Mouse (Mus musculus): ENCODE measurements around the gene Mpdz.

Gene Mpdz

GRCm38 (mm10) chr4:81442078-81442981 lies at the start of gene Mpdz:
Gene Mpdz (minus strand): TSS chr4:81442815.
- DNase-seq (ENCODE audit: low read depth, low spot score), result peak; percentile 55

- DNase-seq (ENCODE audit: low read depth, low spot score), result no peak
Measured at GRCm38 (mm10) chr4:81490556-81490955, 47.9 kb upstream of the Mpdz start.

GRCm38 (mm10) chr4:81484603-81485002 lies 42.0 kb upstream of the Mpdz start:
- DNase-seq (ENCODE audit: low read depth, low spot score), result no peak

GRCm38 (mm10) chr4:81483887-81484602 lies 41.4 kb upstream of the Mpdz start:
- no peak for DNase-seq (ENCODE audit: low read depth, low spot score)

- DNase-seq (ENCODE audit: low read depth, low spot score), result no peak
Measured at GRCm38 (mm10) chr4:81483159-81483558, 40.5 kb upstream of the Mpdz start.

GRCm38 (mm10) chr4:81466821-81467220 lies 24.2 kb upstream of the Mpdz start:
- no peak for DNase-seq (ENCODE audit: low read depth, low spot score)

GRCm38 (mm10) chr4:81465172-81465571 lies 22.6 kb upstream of the Mpdz start:
- no peak for DNase-seq (ENCODE audit: low read depth, low spot score)

GRCm38 (mm10) chr4:81462253-81462652 lies 19.6 kb upstream of the Mpdz start:
- no peak for DNase-seq (ENCODE audit: low read depth, low spot score)

GRCm38 (mm10) chr4:81458921-81459320 lies 16.3 kb upstream of the Mpdz start:
- DNase-seq (ENCODE audit: low read depth, low spot score), result no peak

- no peak for DNase-seq (ENCODE audit: low read depth, low spot score)
Measured at GRCm38 (mm10) chr4:81453806-81454205, 11.2 kb upstream of the Mpdz start.

- DNase-seq (ENCODE audit: low read depth, low spot score), result no peak
Measured at GRCm38 (mm10) chr4:81452183-81452582, 9.6 kb upstream of the Mpdz start.

- DNase-seq (ENCODE audit: low read depth, low spot score), result no peak
Measured at GRCm38 (mm10) chr4:81449413-81449812, 6.8 kb upstream of the Mpdz start.

- DNase-seq (ENCODE audit: low read depth, low spot score), result no peak
Measured at GRCm38 (mm10) chr4:81443566-81443965, 951 bp upstream of the Mpdz start.

- DNase-seq (ENCODE audit: low read depth, low spot score), result no peak
Measured at GRCm38 (mm10) chr4:81433961-81434360, 8.7 kb downstream of the Mpdz start.

GRCm38 (mm10) chr4:81430826-81431225 lies 11.8 kb downstream of the Mpdz start:
- no peak for DNase-seq (ENCODE audit: low read depth, low spot score)

GRCm38 (mm10) chr4:81430105-81430504 lies 12.5 kb downstream of the Mpdz start:
- no peak for DNase-seq (ENCODE audit: low read depth, low spot score)

- DNase-seq (ENCODE audit: low read depth, low spot score), result no peak
Measured at GRCm38 (mm10) chr4:81429670-81430069, 12.9 kb downstream of the Mpdz start.

GRCm38 (mm10) chr4:81423556-81423955 lies 19.1 kb downstream of the Mpdz start:
- no peak for DNase-seq (ENCODE audit: low read depth, low spot score)

GRCm38 (mm10) chr4:81421621-81422020 lies 21.0 kb downstream of the Mpdz start:
- no peak for DNase-seq (ENCODE audit: low read depth, low spot score)

GRCm38 (mm10) chr4:81415324-81416026 lies 27.1 kb downstream of the Mpdz start:
- DNase-seq (ENCODE audit: low read depth, low spot score), result no peak

- DNase-seq (ENCODE audit: low read depth, low spot score), result no peak
Measured at GRCm38 (mm10) chr4:81414684-81415323, 27.8 kb downstream of the Mpdz start.

- DNase-seq (ENCODE audit: low read depth, low spot score), result no peak
Measured at GRCm38 (mm10) chr4:81396883-81397282, 45.7 kb downstream of the Mpdz start.

All from forelimb bud, embryonic 11.5 days (tissue).